Mouse (Mus musculus): ENCODE data around the gene Tns3.

The Tns3 gene

GRCm38 (mm10) chr11:8513359-8514253 is 150.7 kb downstream of the Tns3 start:
- peak; percentile 76 for DNase-seq

- DNase-seq, result no peak
Measured at GRCm38 (mm10) chr11:8510294-8510693, 154.0 kb downstream of the Tns3 start.

DNA sequence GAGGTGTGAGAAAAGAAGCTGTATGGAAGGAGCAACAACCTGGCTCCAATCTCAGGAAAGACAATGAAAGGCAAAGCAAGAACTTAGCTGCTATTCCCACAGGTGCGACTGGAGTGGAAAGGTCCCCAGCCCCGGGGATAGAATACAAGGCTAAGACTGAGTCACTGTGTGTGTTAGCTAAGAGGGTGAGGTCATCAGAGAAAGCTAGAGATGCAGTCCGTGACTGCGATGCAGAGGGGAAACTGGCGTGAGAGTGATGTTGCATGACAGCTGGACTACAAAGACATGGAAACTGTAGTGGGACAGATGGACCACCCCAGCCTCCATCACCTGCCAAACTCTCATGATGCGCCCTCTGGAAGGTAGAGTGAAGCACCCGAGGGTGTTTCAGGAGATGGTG is 154.7 kb downstream of the Tns3 start:
- no peak for DNase-seq

DNA sequence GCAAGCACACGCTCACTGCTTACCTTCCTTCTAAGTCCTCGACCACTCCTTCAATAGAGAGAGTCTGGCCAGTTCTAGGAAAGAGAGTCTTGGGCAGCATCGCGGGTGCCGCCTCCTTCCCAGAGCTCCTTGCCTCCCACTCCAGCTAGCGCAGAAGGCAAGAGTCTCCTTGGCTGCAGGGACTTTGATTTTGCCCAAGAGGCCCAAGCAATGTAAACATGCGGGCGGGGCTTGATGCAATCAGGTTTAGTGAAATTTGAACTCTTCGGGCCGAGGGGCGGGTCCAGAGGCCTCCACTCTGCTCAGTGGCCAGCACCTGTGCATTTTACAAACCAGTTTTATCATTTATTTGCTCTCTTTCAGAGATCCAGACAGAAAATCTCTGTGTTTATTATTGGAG is 160.6 kb downstream of the Tns3 start:
- DNase-seq, result peak; percentile 75

DNA sequence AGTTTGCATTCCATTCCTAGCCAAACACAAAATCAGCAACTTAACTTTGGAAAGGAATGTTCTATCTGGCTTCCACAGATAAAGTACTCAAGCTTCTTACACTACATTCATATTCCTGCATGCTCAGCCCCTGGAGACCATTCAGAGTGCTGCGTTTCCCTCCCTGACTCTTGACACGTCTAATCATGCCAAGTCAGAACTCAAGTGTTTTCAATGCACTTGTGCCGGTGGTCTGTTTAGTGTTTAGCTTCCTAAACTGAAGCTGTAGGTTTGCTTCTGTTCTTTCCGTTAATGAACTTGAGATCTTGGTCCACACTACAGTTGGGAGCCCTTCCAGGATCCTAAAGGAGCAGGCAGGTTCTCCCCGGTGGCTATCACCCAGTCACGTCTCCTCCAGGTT is 163.5 kb downstream of the Tns3 start:
- DNase-seq, result peak; percentile 53

GRCm38 (mm10) chr11:8497136-8497535 is 167.2 kb downstream of the Tns3 start:
- no peak for DNase-seq

GRCm38 (mm10) chr11:8496686-8497085 is 167.6 kb downstream of the Tns3 start:
- peak; percentile 80 for DNase-seq

- no peak for DNase-seq
Measured at GRCm38 (mm10) chr11:8495801-8496200, 168.5 kb downstream of the Tns3 start.

- no peak for DNase-seq
Measured at GRCm38 (mm10) chr11:8495036-8495435, 169.3 kb downstream of the Tns3 start.

GRCm38 (mm10) chr11:8493931-8494490 is 170.3 kb downstream of the Tns3 start:
- DNase-seq, result no peak

- no peak for DNase-seq
Measured at GRCm38 (mm10) chr11:8492332-8492731, 172.0 kb downstream of the Tns3 start.

- no peak for DNase-seq
Measured at GRCm38 (mm10) chr11:8488248-8488647, 176.1 kb downstream of the Tns3 start.

GRCm38 (mm10) chr11:8486552-8486951 is 177.8 kb downstream of the Tns3 start:
- no peak for DNase-seq

GRCm38 (mm10) chr11:8484538-8484937 is 179.8 kb downstream of the Tns3 start:
- DNase-seq, result no peak

DNA sequence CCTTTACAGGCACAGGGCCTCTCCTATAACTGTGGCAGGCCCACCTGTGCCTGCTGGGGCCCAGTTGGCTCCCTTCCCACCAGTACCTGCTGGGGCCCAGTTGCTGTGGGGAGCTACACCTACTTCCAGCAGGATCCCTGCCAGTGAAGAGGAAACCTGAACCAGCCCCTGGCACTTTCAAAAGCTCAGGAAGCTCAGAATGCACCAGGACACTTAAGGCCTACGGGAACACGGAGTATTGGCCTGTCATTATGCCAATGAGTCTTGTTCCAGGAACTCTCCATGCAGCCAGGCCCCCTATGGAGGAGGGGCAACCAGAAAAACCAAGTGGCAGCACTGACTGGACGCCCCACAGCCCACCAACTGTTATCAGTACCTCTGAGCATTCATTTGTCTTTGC is 181.6 kb downstream of the Tns3 start:
- no peak for DNase-seq

DNA sequence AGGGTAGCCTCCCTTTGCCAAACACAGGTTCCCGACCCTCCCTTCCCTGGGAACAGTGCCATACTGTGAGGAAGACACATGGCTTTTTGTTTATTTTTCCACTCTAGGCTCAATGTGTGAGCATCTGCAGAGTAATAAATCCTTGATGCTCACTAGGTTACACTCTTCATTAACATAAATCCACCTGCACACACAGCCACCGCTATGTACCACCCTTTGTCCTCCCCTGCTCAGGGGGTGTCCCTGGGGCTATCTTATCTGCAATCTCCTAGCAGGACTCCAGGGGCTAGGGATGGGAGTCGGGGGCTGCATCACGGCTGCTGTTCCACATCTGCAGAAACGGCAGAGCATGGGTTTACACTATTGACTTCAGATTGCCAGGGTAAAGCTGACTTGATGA is 182.4 kb downstream of the Tns3 start:
- DNase-seq, result no peak

- no peak for DNase-seq
Measured at GRCm38 (mm10) chr11:8481529-8481928, 182.8 kb downstream of the Tns3 start.

- no peak for DNase-seq
Measured at GRCm38 (mm10) chr11:8479858-8480257, 184.5 kb downstream of the Tns3 start.

- DNase-seq, result no peak
Measured at GRCm38 (mm10) chr11:8479313-8479712, 185.0 kb downstream of the Tns3 start.

- no peak for DNase-seq
Measured at GRCm38 (mm10) chr11:8473616-8474015, 190.7 kb downstream of the Tns3 start.

GRCm38 (mm10) chr11:8472439-8472838 is 191.9 kb downstream of the Tns3 start:
- DNase-seq, result no peak

DNA sequence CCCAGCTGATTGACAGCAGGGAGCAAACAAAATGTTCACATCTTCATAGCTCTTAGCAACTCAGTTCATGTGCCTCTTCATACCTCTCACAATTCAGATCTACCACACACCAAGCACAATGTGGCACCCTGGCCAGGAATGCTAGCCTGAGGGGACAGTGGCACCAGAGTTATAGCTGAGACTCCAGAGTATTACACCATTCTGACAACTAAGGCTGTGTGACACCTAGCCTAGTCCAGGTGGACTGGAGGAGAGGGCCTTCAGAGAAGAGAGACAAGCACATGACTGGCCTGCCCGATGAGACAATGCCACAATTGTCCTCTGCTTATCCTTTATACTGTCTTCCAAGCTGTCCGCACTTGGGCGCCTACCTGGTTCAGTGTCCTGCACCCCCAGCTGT is 192.8 kb downstream of the Tns3 start:
- DNase-seq, result no peak

DNA sequence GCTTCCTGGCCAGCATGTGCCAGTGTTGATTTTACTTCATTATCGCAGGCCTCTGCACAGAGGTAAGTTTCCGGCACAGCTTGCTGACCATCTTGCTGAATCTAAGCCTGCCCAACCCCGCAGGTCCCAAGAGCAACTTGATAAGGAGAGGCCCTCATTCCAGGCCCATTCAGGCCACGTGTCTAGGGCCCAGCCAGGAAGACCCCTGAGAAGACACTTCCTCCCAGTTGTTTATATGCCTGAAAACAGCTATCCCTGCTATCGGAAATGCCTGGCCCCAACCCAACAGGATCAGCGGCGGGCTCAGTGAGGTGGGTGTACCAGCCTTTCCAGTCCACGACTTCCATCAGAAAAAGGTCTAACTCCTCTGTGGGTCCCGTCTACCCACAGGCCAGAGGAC is 194.8 kb downstream of the Tns3 start:
- peak; percentile 59 for DNase-seq
